Mouse (Mus musculus): Measurements from ENCODE around the gene Fgd2.
"Not testable (repeated sequence)": the region's sequence is repeated elsewhere in the genome, so short reads cannot be mapped to it uniquely, and the experiment has no call there.

Fgd2 gene

DNA sequence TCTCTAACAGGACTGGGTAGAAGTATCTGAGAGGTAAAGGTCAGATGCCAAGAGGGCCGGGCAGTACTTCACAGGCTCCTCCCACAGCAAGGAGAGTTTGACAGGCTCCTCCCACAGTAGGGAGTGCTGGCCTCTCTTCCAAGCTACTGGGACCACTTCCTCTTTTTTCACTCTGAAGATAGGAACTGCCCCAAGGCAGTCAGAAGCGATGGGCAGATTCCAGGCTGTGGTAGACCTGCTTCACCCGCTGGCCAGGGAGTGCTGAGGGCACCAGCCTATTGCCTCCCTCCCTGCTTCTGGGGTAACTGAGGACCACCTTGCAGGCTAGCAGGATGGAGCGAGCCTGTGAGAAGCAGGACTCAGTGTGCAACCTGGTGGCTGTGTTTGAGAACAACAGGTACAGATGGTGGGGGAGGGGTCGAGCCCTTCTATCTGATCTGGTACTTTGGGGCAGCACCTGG is at the start of gene Fgd2:
Gene Fgd2, plus strand, starts transcription at position 154 of the 461 bp plus-strand sequence.
- DNase-seq, result peak; percentile 56 to 57

DNA sequence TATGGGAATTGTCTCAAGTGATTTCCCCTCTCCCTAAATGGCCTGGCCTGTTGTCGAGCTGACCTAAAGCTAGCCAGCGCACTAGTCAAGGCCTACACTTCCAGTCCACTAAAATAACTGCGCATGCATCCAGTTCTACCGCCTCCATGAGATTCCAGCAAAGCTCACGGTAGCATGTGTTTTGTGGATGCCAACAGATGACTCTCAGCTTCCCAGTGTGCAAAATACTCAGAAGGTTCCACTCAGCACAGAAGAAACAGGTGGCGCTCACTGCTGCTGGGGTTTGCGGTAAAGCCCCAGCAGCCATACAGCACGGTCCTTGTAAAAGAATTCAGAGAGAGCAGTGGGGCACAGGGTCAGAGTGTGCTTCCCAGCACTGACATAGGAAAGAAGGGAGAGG is 49.1 kb upstream of the Fgd2 start:
- no peak for DNase-seq

DNA sequence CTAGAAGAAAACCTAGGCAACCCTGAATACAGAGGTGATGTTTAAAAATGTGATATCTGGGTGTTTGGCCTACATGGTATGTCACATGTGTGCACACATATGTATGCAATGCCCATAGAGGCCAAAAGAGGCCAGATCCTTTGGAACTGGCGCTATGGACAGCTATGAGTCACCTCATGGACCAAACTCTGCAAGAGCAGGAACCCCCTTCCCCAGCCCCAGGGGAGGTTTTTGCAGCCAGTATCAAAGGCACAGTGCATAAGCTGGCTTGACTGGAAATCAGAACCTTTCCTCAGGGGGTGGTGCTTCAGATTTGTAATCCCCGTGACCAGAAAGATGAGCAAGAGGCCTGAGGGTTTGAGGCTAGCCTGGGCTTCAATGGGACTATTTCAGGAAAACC is 48.6 kb upstream of the Fgd2 start:
- DNase-seq, result no peak

DNA sequence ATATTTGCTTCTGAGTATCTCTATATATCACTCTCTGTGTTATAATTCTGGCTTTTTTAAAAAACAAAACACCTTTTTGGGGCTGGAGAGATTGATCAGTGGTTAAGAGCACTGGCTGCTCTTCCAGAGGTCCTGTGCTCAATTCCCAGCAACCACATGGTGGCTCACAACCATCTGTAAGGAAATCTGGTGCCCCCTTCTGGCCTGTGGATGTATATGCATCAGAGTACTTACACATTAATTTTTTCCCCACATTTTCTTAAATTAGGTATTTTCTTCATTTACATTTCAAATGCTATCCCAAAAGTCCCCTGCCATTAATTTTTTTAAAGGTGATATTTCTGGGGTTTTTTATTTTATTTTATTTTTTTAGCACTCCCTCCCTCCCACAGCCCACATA is 47.4 kb upstream of the Fgd2 start:
- peak; percentile 44 to 52 for DNase-seq

DNA sequence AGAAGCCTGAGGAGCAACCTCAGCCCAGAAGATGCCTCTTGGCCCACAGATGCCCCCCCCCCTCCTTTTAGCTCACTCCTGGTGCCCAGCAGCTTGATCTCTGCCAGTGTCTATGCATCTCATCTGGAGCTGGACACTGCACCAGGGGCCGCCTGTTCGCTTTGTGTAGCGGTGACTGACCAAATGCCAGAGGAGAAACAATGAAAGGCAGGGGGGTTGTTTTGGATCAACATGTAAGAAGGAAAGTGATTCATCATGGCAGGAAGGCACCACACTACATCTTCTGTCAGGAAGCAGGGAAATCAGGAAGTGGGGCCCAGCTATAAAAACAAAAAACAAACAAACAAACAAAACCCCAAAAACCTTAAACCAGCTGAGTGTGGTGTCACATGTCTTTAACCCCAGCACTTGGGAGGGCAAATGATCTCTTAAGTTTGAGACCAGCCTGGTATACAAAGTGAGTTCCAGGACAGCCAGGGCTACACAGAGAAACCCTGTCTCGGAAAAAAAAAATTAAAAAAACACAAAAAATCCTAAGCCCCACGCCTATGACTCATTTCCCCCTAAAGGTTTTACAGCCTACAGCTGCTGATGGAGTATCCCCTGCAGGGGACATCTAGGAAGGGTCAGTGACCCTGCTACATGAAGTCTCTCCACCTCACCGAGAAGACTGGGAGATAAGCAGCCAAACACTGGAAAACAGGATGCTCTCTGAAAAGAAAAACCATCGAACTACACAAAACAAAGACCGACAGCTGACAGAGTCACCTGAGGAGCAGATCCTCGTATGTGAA is 44.8 kb upstream of the Fgd2 start:
- DNase-seq, result no peak

DNA sequence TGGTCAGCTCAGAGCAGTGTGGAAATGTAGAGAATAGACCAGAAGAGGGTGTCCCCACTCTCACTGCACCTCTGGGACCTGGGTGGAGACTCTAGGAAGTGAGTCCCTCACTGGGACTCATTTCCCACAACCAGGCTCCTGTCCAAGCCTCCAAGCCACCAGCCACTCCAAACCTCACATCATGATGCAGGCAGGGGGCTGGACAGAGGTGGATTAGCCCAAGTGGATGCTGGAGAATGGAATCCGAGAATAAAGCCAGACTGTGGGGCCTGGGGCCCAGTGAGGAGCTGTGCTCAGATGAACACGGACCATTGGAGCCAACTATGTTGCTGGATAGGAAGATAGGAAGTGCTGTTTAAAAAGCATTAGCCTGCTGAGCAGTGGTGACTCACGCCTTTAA is 43.8 kb upstream of the Fgd2 start:
- no peak for DNase-seq

DNA sequence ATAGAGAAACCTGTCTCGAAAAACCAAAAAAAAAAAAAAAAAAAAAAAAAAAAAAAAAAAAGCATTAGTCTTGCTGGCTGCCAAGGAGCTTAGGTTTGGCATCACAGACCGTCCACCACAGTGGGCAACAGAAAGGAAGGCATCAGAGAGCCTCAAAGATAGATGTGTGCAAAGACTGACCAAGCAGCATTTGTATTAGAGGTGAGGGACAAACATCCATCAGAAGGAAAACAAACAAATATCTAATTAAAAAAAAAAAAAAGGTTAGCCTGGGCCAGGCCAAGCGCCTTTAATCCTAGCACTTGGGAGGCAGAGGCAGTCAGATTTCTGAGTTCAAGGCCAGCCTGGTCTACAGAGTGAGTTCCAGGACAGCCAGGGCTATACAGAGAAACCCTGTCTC is 43.3 kb upstream of the Fgd2 start, which contains the start of gene Pi16:
Gene Pi16, plus strand, starts transcription at position 301 of the 400 bp plus-strand sequence.
- not testable (repeated sequence) for DNase-seq

GRCm38 (mm10) chr17:29318731-29319250 is 41.9 kb upstream of the Fgd2 start:
- DNase-seq, result no peak

GRCm38 (mm10) chr17:29319476-29319875 is 41.2 kb upstream of the Fgd2 start:
- no peak for DNase-seq

DNA sequence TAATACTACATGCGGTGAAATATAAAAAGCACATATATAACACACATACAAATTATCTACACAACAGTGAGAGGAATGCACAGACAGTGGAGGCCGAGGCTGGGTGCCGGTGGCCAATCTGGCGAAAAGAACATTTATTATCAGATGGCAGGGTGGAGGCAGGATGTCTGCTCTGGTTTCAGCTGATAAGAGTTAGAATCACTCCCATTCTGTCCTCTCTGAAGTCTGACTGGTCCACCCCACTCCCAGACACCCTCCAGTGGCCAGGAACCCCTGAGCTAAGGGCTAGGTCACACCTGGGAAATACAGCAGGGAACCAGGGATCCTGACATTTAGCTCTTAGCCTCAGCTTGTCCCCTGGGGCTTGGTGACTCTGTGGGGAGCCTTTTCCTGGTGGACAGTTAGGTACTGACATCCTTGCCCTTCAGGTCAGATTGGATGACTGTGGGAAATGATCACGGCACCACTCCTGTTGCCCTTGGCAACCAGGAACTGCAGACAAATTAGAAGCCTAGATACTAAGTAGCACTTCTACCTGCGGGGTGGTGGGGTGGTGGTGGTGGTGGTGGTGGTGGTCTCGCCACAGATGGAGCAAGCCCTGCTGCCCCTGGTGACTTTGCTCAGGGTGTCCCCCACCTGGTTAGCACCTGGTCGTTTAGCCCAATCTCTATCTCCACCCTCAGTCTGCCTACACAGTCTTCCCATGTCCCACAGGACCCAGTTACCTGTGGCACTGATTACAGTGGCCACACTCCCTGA is 40.7 kb upstream of the Fgd2 start:
- no peak for DNase-seq

DNA sequence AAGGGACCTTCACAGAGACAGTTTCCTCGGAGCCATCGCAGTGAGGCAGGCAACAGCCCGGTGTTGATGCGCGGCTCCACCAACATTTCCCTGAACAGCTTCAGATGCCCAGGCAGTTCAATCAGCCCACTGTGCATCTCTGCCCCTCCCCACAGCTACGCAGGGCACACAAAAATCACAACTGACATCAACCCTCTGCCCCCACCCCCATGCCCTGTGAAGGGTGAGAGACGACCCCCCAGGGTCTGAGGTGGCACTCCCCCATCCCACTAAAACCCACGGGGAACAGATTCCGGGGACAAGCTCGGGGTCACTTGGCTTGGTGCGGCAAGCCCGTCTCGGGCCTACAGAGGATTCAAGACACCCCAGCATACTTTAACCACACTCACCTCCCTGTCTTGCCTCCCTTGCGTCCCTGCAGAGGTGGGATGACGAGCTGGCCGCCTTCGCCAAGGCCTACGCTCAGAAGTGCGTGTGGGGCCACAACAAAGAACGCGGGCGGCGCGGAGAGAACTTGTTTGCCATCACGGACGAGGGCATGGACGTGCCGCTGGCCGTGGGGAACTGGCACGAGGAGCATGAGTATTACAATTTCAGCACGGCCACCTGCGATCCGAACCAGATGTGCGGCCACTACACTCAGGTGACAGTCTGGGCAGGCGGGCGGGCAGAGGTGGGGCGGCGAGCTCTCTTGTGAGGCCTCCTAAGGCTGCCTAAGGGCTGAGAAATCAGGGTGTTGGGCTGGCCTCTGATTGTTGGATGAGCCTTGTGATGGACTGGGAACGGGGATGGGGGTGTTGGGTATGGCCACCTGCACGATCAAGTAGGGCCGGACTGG is 38.7 kb upstream of the Fgd2 start:
- DNase-seq, result no peak

DNA sequence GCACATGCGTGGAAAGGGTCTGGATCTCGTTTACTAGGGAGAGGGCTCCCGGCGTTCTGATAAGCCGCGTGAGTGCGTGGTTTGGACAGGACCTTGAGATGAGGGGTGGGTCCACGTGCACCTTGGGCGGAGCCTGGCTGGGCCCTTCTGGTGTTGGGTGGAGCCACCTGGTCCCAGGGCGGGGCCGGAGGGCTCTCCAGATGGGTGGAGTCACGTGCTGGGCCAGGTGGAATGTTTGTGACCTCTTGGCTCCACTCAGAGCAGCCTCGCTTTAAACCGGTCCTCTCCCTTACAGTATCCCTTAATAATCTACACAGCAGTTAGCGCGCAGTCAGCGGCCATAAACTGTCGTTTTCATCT is 38.1 kb upstream of the Fgd2 start:
- no peak for DNase-seq

DNA sequence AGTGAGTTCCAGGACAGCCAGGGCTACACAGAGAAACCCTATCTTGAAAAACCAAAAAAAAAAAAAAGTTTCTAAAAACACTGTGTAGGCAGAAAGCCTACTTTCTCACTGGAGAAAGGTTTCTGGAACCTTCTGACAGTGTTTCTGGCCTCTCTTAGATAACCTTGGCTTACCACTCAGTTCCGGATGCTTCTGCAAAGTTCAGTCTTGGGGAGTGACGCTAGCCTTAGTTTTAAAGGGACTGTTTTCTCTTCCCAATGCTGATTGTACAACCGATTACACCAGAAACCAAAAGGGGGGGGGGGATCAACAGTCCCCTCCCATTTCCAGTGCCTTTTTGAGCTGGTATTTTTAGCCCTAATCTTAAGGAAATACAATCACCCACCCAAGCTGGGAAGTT is 37.1 kb upstream of the Fgd2 start:
- DNase-seq, result no peak

DNA sequence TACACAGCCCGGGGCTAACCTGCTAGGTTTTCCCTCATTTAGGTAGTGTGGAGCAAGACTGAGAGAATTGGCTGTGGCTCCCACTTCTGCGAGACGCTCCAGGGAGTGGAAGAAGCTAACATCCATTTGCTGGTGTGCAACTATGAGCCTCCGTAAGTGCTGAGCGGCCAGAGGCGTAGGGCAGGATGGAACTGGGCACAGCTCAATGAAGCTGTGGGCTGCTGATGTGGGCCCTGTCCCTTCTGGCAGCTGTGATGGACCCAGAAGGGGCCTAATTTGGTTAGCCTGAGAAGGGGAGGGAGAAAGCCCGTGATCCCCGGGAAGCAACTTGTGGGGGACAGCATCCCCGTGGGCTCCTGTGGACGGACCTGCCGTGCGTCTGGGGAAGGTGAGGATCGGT is 34.9 kb upstream of the Fgd2 start:
- DNase-seq, result no peak

DNA sequence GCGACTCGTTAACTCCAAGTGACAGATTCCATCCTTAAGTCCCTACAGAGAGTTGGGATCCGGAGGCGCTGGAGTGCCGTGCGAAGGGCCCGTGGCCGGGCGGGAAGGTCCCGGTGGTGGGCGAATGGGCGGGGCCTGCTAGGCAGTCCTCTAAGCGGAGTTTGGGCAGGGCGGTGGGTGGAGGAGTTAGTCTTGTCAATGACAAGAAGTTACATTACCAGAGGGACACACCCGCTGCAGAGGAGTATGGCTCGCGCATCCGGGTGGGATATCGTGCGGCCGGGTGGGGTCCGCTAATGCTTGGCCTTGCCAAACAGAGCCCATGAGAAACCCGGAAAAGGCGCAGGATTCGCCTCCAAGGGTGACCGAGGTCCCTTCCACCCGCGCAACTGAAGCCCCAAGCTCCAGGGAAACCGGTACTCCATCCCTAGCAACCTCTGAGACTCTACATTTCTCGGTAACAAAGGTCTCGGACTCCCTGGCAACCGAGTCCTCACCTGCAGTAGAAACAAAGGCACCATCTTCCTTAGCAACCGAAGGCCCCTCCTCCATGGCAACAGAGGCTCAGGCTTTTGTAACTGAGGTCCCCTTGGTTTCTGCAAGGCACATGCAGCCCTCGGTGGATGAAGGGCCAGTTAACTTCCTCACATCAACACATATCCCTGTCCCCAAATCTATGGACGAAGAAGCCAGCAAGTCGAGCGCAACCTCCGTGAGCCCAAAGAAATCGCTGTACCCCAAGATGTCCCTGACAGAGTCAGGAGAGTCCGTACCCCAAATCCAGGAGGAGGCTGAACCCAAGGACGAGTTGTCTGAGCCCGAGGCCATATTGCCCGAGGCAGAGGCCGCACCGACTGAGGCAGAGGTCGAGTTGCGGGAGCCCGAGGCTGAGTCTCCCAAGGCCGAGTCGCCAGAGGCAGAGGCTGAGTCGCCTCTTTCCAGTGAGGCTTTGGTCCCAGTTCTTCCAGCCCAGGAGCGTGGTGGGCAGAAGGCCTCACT is 33.9 kb upstream of the Fgd2 start:
- DNase-seq, result no peak

GRCm38 (mm10) chr17:29327691-29328090 is 33.0 kb upstream of the Fgd2 start:
- DNase-seq, result no peak

GRCm38 (mm10) chr17:29330221-29330620 is 30.5 kb upstream of the Fgd2 start:
- DNase-seq, result no peak

DNA sequence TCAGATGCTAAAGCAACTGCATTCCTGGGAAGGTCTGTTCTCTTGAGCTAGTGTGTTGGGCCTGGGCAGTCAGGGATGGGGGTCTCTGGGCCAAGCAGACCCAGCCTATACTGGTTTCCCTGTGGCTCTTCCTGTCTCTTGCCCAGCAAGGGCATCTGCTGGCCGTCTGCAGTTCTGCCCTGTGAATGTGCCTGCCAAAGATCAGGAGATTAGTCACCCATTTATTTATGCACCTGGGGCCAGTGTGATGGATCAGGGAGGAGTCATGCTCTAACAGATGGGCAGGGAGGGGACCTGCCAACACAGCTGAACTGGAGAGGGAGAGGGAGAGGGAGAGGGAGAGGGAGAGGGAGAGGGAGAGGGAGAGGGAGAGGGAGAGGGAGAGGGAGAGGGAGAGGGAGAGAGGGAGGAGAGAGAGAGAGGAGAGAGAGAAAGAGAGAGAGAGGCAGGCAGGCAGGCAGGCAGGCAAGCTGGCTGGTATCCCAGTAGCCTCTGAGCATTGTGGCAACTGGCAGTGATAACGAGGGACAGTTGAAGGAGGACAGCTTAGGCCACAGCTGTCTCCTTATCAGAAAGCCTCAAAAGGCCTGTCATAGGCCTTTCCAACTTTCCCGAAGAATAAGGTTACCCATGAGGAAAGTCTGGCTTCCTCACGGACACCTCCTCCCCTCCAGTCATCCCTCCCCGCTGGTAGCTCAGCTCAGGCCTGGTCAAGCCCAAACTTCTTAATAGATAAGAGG is 29.9 kb upstream of the Fgd2 start:
- no peak for DNase-seq

GRCm38 (mm10) chr17:29332186-29332685 is 28.5 kb upstream of the Fgd2 start:
- no peak for DNase-seq

DNA sequence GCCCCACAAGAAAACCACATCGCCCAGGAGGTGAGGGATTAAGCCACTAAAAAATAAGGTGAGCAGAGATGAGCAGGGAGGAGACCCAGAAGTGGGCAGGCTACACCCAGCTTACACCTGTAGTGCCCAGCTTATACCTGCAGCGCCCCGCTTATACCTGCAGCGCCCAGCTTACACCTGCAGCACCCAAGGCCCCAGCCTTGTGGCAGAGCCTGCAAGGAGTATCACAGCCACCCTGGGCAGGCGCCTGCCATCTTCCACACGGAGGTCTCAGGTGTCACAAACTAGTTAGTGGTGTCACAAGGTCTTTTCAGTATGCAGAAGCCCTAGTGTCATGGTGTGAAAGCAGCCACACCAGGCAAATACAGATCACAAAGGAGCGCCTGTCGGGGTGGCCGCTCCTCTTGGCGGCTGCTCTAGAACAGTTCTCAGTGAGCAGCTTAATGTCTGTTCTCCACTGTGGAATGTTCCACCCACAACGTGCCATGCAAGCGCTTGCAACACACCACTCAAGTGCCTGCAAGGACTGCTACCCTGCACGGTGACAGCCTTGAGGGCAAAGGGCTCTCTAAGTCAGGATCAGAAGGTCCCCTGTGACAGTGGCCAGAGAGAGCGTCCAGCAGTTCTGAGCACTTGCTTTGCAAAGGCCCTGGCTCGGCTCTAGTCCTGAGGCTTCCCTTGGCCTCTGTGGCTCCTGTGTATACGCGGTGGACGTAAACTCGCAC is 24.3 kb upstream of the Fgd2 start:
- no peak for DNase-seq

All from B cell, adult 2 months (primary cell).